Mouse (Mus musculus) midbrain, embryonic 16.5 days (tissue): ENCODE data around the gene Ppm1a. TPM values are rescaled to one million over a fixed set of nuclear protein-coding genes. Genes with fewer than 3 reads are reported as not detected.

ENCODE experiments used
- ATAC-seq: fragments of 200-750 bp; cut with Nextera tagmentation; 2 replicates; pipeline ENCODE4 v1.8.0; 2017; ENCODE audit warnings: moderate TSS enrichment
- H3K27ac ChIP-seq: fragments of 300-500 bp; sonication (generic); 2 replicates; pipeline ENCODE4 v1.5.1; 2014; ENCODE audit warnings: mild to moderate bottlenecking, low read length, mixed read lengths
- H3K27me3 ChIP-seq: fragments of 300-500 bp; sonication (generic); 2 replicates; pipeline ENCODE4 v1.6.1; 2014; ENCODE audit warnings: low read depth, low read length, mixed read lengths; ENCODE audit not compliant: control insufficient read depth, insufficient read depth
- H3K36me3 ChIP-seq: fragments of 300-500 bp; sonication (generic); 2 replicates; pipeline ENCODE4 v1.6.1; 2014; ENCODE audit warnings: mild to moderate bottlenecking, low read length, moderate library complexity, mixed read lengths; ENCODE audit not compliant: control insufficient read depth, insufficient read depth
- H3K4me1 ChIP-seq: fragments of 300-500 bp; sonication (generic); 2 replicates; pipeline ENCODE4 v1.6.1; 2014; ENCODE audit warnings: mild to moderate bottlenecking, low read length, mixed read lengths; ENCODE audit not compliant: control insufficient read depth, insufficient read depth
- H3K4me2 ChIP-seq: fragments of 300-500 bp; sonication (generic); 2 replicates; pipeline ENCODE4 v1.6.1; 2014; ENCODE audit warnings: mild to moderate bottlenecking, low read length, mixed read lengths
- H3K4me3 ChIP-seq: fragments of 300-500 bp; sonication (generic); 2 replicates; pipeline ENCODE4 v1.5.1; 2014; ENCODE audit warnings: low read depth, mild to moderate bottlenecking, low read length, moderate library complexity, mixed read lengths
- H3K9ac ChIP-seq: fragments of 300-500 bp; sonication (generic); 2 replicates; pipeline ENCODE4 v1.6.1; 2014; ENCODE audit warnings: low read depth, low read length, mixed read lengths
- H3K9me3 ChIP-seq: fragments of 300-500 bp; sonication (generic); replicated peaks from 2 replicates; pipeline ENCODE4 v1.6.1; 2014; ENCODE audit warnings: mild to moderate bottlenecking, low read length, mixed read lengths; ENCODE audit not compliant: control insufficient read depth, poor library complexity, severe bottlenecking
- WGBS: fragments of 180-500 bp; shearing (Covaris S2); extraction: QIAGEN DNeasy Blood & Tissue Kit; methylation state at CpG from one replicate; pipeline ENCODE4 v1.1.7; 2014; 5-methylcytosine and 5-hydroxymethylcytosine counted together
- polyA plus RNA-seq: library from polyadenylated mRNA; unstranded; fragments of >200 nt; fragmentation: Nextera tagmentation; extraction: Ambion mirVana; gene quantifications from 2 replicates; pipeline ENCODE4 v1.2.1, GENCODE M21; 2015

Gene Ppm1a
- polyA plus RNA-seq, 1 experiment from 2014 or later: 52.3 TPM

- Histone ChIP-seq H3K27ac (no peak overlapping the region), H3K27me3 (no peaks in the 10 kb centered on the region), H3K36me3 (no peaks in the 10 kb centered on the region), H3K9ac (no peak overlapping the region), H3K9me3 (no peaks in the 10 kb centered on the region), H3K4me3 (no peak overlapping the region), H3K4me2 (no peak overlapping the region), H3K4me1 (no peaks in the 10 kb centered on the region)
- no peak for ATAC-seq
- WGBS: 84% methylated on average over 2 of the region's 2 CpGs
These were observed 6.6 kb upstream of the Ppm1a start for GRCm38 (mm10) chr12:72750606-72751005.

- Histone ChIP-seq H3K27ac (no peak overlapping the region), H3K36me3 (no peaks in the 10 kb centered on the region), H3K9ac (no peak overlapping the region), H3K9me3 (no peaks in the 10 kb centered on the region), H3K4me3 (no peak overlapping the region), H3K27me3 (no peaks in the 10 kb centered on the region), H3K4me2 (no peak overlapping the region), H3K4me1 (peaks cover 5% of the 10 kb centered on the region)
- no peak for ATAC-seq
- 0% methylated on average over 1 of the region's 1 CpGs for WGBS
These were observed 341 bp downstream of the Ppm1a start for GRCm38 (mm10) chr12:72757596-72757995.

- Histone ChIP-seq H3K9ac (peak overlapping the region; percentile 58), H3K36me3 (no peaks in the 10 kb centered on the region), H3K27me3 (no peaks in the 10 kb centered on the region), H3K27ac (peak overlapping the region; percentile 99), H3K4me2 (peak overlapping the region; percentile 61), H3K4me3 (peak overlapping the region; percentile 81), H3K9me3 (no peaks in the 10 kb centered on the region), H3K4me1 (peaks cover 19% of the 10 kb centered on the region)
- WGBS: 10% methylated on average over 7 of the region's 7 CpGs
- no peak for ATAC-seq
These were observed 2.7 kb downstream of the Ppm1a start for GRCm38 (mm10) chr12:72759956-72760355.

GRCm38 (mm10) chr12:72760376-72761229, 3.3 kb downstream of the Ppm1a start:
- Histone ChIP-seq H3K4me2 (peak overlapping the region; percentile 61), H3K9ac (peak overlapping the region; percentile 98), H3K27ac (peak overlapping the region; percentile 99), H3K36me3 (no peaks in the 10 kb centered on the region), H3K4me3 (peak overlapping the region; percentile 81), H3K9me3 (no peaks in the 10 kb centered on the region), H3K4me1 (peaks cover 19% of the 10 kb centered on the region), H3K27me3 (no peaks in the 10 kb centered on the region)
- WGBS: under 1% methylated on average over 58 of the region's 78 CpGs
- peak; percentile 94 for ATAC-seq

GRCm38 (mm10) chr12:72761230-72761648, 4.0 kb downstream of the Ppm1a start:
- peak overlapping the region; percentile 64 for H3K4me2 ChIP-seq
- peak overlapping the region; percentile 81 for H3K4me3 ChIP-seq
- 0% methylated on average over 18 of the region's 71 CpGs for WGBS
- peak; percentile 63 for ATAC-seq
- peak overlapping the region; percentile 99 for H3K27ac ChIP-seq
- H3K9ac ChIP-seq: peak overlapping the region; percentile 98
- no peaks in the 10 kb centered on the region for H3K27me3 ChIP-seq
- no peaks in the 10 kb centered on the region for H3K36me3 ChIP-seq
- peaks cover 19% of the 10 kb centered on the region for H3K4me1 ChIP-seq
- no peaks in the 10 kb centered on the region for H3K9me3 ChIP-seq

- H3K36me3 ChIP-seq: no peaks in the 10 kb centered on the region
- H3K27ac ChIP-seq: peak overlapping the region; percentile 99
- H3K9ac ChIP-seq: peak overlapping the region; percentile 98
- H3K4me1 ChIP-seq: peaks cover 19% of the 10 kb centered on the region
- peak overlapping the region; percentile 64 for H3K4me2 ChIP-seq
- 2% methylated on average over 33 of the region's 43 CpGs for WGBS
- ATAC-seq: peak; percentile 57
- no peaks in the 10 kb centered on the region for H3K27me3 ChIP-seq
- H3K4me3 ChIP-seq: peak overlapping the region; percentile 81
- no peaks in the 10 kb centered on the region for H3K9me3 ChIP-seq
These were observed 4.5 kb downstream of the Ppm1a start for GRCm38 (mm10) chr12:72761649-72762261.

- Histone ChIP-seq H3K9ac (peak overlapping the region; percentile 98), H3K27me3 (no peaks in the 10 kb centered on the region), H3K36me3 (no peaks in the 10 kb centered on the region), H3K4me1 (peaks cover 19% of the 10 kb centered on the region), H3K9me3 (no peaks in the 10 kb centered on the region), H3K27ac (no peak overlapping the region), H3K4me3 (peak overlapping the region; percentile 81), H3K4me2 (peak overlapping the region; percentile 64)
- 69% methylated on average over 1 of the region's 1 CpGs for WGBS
- no peak for ATAC-seq
These were observed 5.2 kb downstream of the Ppm1a start for GRCm38 (mm10) chr12:72762502-72762901.

- H3K9ac ChIP-seq: no peak overlapping the region
- H3K4me3 ChIP-seq: peak overlapping the region; percentile 5; the same call in 1 of the 2 replicates
- H3K4me2 ChIP-seq: peak overlapping the region; percentile 64
These were observed 5.9 kb downstream of the Ppm1a start for GRCm38 (mm10) chr12:72763156-72763555.

GRCm38 (mm10) chr12:72767809-72768208, 10.6 kb downstream of the Ppm1a start:
- WGBS: 86% methylated on average over 6 of the region's 6 CpGs
- ATAC-seq: no peak

More at GRCm38 (mm10) chr12:72763156-72763555, 5.9 kb downstream of the Ppm1a start:
- no peaks in the 10 kb centered on the region for H3K9me3 ChIP-seq
- ATAC-seq: no peak
- H3K4me1 ChIP-seq: peaks cover 19% of the 10 kb centered on the region
- whole genome bisulfite sequencing: 41% methylated on average over 1 of the region's 1 CpGs
- no peak overlapping the region for H3K27ac ChIP-seq
- no peaks in the 10 kb centered on the region for H3K27me3 ChIP-seq
- no peaks in the 10 kb centered on the region for H3K36me3 ChIP-seq

More at GRCm38 (mm10) chr12:72767809-72768208, 10.6 kb downstream of the Ppm1a start:
- Histone ChIP-seq H3K27ac (no peak overlapping the region), H3K4me1 (peaks cover 12% of the 10 kb centered on the region), H3K4me3 (no peak overlapping the region), H3K9me3 (no peaks in the 10 kb centered on the region), H3K27me3 (no peaks in the 10 kb centered on the region), H3K36me3 (no peaks in the 10 kb centered on the region), H3K4me2 (no peak overlapping the region), H3K9ac (no peak overlapping the region)
